Mouse (Mus musculus): ENCODE results near the gene Rrp9. TPM values are rescaled to one million over a fixed set of nuclear protein-coding genes. Genes with fewer than 3 reads are reported as not detected.

The Rrp9 gene
- polyA plus RNA-seq, 1 experiment, result 33.9 TPM

- Histone ChIP-seq H3K36me3 (ENCODE audit: control insufficient read depth, insufficient read depth, low read length) (no peaks in the 10 kb centered on the region), H3K27me3 (ENCODE audit: control insufficient read depth, insufficient read depth, low read length) (no peaks in the 10 kb centered on the region), H3K4me3 (ENCODE audit: extremely low read depth, insufficient read depth, insufficient read length) (no peak overlapping the region), H3K4me1 (ENCODE audit: control insufficient read depth, insufficient read depth, insufficient read length) (peaks cover 8% of the 10 kb centered on the region; the same call in 1 of the 2 replicates), H3K27ac (ENCODE audit: insufficient read depth, low read length) (no peak overlapping the region)
- TF ChIP-seq CTCF (IDR thresholded peaks at IDR 0.05; ENCODE audit: extremely low read depth, insufficient read depth, insufficient read length, insufficient replicate concordance) (no peak), POLR2A (IDR thresholded peaks at IDR 0.05; ENCODE audit: low read depth, low read length) (no peak)
- WGBS, result 85% methylated on average over 4 of the region's 4 CpGs
- DNase-seq (ENCODE audit: low read depth in 1 of 2, low spot score in 2 of 2), result no peak
Measured at GRCm38 (mm10) chr9:106444836-106445235, 30.9 kb upstream of the Rrp9 start.

DNA sequence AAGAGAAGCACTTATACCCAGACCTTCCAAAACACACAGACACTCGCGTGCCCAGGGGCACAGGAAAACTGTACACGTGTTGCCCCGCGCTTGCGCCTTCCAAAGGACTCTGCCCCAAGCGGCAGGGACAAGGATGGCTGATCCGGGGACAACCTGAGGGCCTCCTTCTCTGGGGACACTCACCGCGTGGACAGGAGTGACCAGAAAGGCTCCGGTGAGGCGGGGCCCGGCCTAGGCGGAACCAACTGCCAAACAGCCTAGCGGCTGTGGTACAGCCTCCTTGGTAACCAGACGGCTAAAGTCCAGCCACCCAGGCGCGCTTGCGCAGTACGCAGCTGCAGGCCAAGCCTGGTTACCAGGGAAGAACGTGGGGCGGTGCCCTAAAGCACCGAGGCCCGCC lies 28.4 kb upstream of the Rrp9 start, which contains the start of the genes Abhd14b and Abhd14a:
Abhd14b (plus strand) TSS at position 112 of the 400 bp plus-strand sequence.
Abhd14a (minus strand) TSS at position 331 of the 400 bp plus-strand sequence.
- peak; percentile 37 to 86 for DNase-seq (ENCODE audit: low read depth in 1 of 2, low spot score in 2 of 2)
- peak within 1 kb of the TSS; percentile 68 for H3K4me3 ChIP-seq (ENCODE audit: extremely low read depth, insufficient read depth, insufficient read length)
- WGBS, result under 1% methylated on average over 24 of the region's 24 CpGs
- no peaks in the 10 kb centered on the region for H3K36me3 ChIP-seq (ENCODE audit: control insufficient read depth, insufficient read depth, low read length)
- TF ChIP-seq CTCF (IDR thresholded peaks at IDR 0.05; ENCODE audit: extremely low read depth, insufficient read depth, insufficient read length, insufficient replicate concordance) (peak; percentile 20; the same call in 1 of the 2 replicates), POLR2A (IDR thresholded peaks at IDR 0.05; ENCODE audit: low read depth, low read length) (no peak)
- peaks cover 8% of the 10 kb centered on the region; the same call in 1 of the 2 replicates for H3K4me1 ChIP-seq (ENCODE audit: control insufficient read depth, insufficient read depth, insufficient read length)
- no peak within 1 kb of the TSS for H3K27ac ChIP-seq (ENCODE audit: insufficient read depth, low read length)
- no peaks in the 10 kb centered on the region for H3K27me3 ChIP-seq (ENCODE audit: control insufficient read depth, insufficient read depth, low read length)

DNA sequence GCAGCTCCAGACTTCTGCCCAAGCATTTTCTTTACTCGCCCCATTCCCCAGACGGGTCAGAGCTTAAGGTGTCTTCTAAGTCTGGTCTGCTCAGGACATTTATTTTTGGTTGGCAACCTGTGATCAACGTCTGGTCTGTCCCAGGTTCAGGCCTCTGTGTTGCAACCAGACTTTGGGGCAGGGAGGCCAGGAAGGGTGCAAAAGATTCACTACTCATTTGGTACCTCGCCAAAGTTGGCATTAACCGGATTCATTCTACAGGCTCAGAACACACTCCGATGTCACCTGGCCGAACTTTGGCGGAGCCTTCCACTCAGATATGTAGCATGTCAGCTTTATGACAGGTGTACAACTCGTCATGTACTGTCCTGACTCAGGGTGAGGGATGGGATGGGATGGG lies 27.8 kb upstream of the Rrp9 start:
- Histone ChIP-seq H3K4me3 (ENCODE audit: extremely low read depth, insufficient read depth, insufficient read length) (peak overlapping the region; percentile 7; the same call in 1 of the 2 replicates), H3K27ac (ENCODE audit: insufficient read depth, low read length) (no peak overlapping the region), H3K4me1 (ENCODE audit: control insufficient read depth, insufficient read depth, insufficient read length) (peaks cover 8% of the 10 kb centered on the region; the same call in 1 of the 2 replicates), H3K36me3 (ENCODE audit: control insufficient read depth, insufficient read depth, low read length) (no peaks in the 10 kb centered on the region), H3K27me3 (ENCODE audit: control insufficient read depth, insufficient read depth, low read length) (no peaks in the 10 kb centered on the region)
- no peak for TF ChIP-seq POLR2A (IDR thresholded peaks at IDR 0.05; ENCODE audit: low read depth, low read length)
- no peak for TF ChIP-seq CTCF (IDR thresholded peaks at IDR 0.05; ENCODE audit: extremely low read depth, insufficient read depth, insufficient read length, insufficient replicate concordance)
- no peak for DNase-seq (ENCODE audit: low read depth in 1 of 2, low spot score in 2 of 2)
- WGBS, result 36% methylated on average over 9 of the region's 9 CpGs

GRCm38 (mm10) chr9:106448498-106449031 lies 27.2 kb upstream of the Rrp9 start:
- H3K36me3 ChIP-seq (ENCODE audit: control insufficient read depth, insufficient read depth, low read length), result no peaks in the 10 kb centered on the region
- 2% methylated on average over 23 of the region's 23 CpGs for WGBS
- peak; percentile 36 to 68 for DNase-seq (ENCODE audit: low read depth in 1 of 2, low spot score in 2 of 2)
- H3K4me3 ChIP-seq (ENCODE audit: extremely low read depth, insufficient read depth, insufficient read length), result peak overlapping the region; percentile 68
- TF ChIP-seq POLR2A (IDR thresholded peaks at IDR 0.05; ENCODE audit: low read depth, low read length) (no peak), CTCF (IDR thresholded peaks at IDR 0.05; ENCODE audit: extremely low read depth, insufficient read depth, insufficient read length, insufficient replicate concordance) (peak; percentile 69)
- no peaks in the 10 kb centered on the region for H3K27me3 ChIP-seq (ENCODE audit: control insufficient read depth, insufficient read depth, low read length)
- peaks cover 8% of the 10 kb centered on the region; the same call in 1 of the 2 replicates for H3K4me1 ChIP-seq (ENCODE audit: control insufficient read depth, insufficient read depth, insufficient read length)
- peak overlapping the region; percentile 30; the same call in 1 of the 2 replicates for H3K27ac ChIP-seq (ENCODE audit: insufficient read depth, low read length)

- no peak overlapping the region for H3K27ac ChIP-seq (ENCODE audit: insufficient read depth, low read length)
- H3K36me3 ChIP-seq (ENCODE audit: control insufficient read depth, insufficient read depth, low read length), result no peaks in the 10 kb centered on the region
- H3K4me3 ChIP-seq (ENCODE audit: extremely low read depth, insufficient read depth, insufficient read length), result no peak overlapping the region
- no peaks in the 10 kb centered on the region for H3K27me3 ChIP-seq (ENCODE audit: control insufficient read depth, insufficient read depth, low read length)
- H3K4me1 ChIP-seq (ENCODE audit: control insufficient read depth, insufficient read depth, insufficient read length), result peaks cover 12% of the 10 kb centered on the region
- TF ChIP-seq POLR2A (IDR thresholded peaks at IDR 0.05; ENCODE audit: low read depth, low read length) (no peak), CTCF (IDR thresholded peaks at IDR 0.05; ENCODE audit: extremely low read depth, insufficient read depth, insufficient read length, insufficient replicate concordance) (no peak)
- DNase-seq (ENCODE audit: low read depth in 1 of 2, low spot score in 2 of 2), result no peak
- WGBS, result 93% methylated on average over 8 of the region's 8 CpGs
Measured at GRCm38 (mm10) chr9:106449947-106450346, 25.8 kb upstream of the Rrp9 start.

GRCm38 (mm10) chr9:106450661-106451060 lies 25.1 kb upstream of the Rrp9 start:
- Histone ChIP-seq H3K36me3 (ENCODE audit: control insufficient read depth, insufficient read depth, low read length) (no peaks in the 10 kb centered on the region), H3K27ac (ENCODE audit: insufficient read depth, low read length) (no peak overlapping the region), H3K4me3 (ENCODE audit: extremely low read depth, insufficient read depth, insufficient read length) (no peak overlapping the region), H3K27me3 (ENCODE audit: control insufficient read depth, insufficient read depth, low read length) (no peaks in the 10 kb centered on the region), H3K4me1 (ENCODE audit: control insufficient read depth, insufficient read depth, insufficient read length) (peaks cover 12% of the 10 kb centered on the region)
- WGBS, result 85% methylated on average over 9 of the region's 9 CpGs
- no peak for DNase-seq (ENCODE audit: low read depth in 1 of 2, low spot score in 2 of 2)
- TF ChIP-seq POLR2A (IDR thresholded peaks at IDR 0.05; ENCODE audit: low read depth, low read length) (no peak), CTCF (IDR thresholded peaks at IDR 0.05; ENCODE audit: extremely low read depth, insufficient read depth, insufficient read length, insufficient replicate concordance) (no peak)

- H3K4me1 ChIP-seq (ENCODE audit: control insufficient read depth, insufficient read depth, insufficient read length), result peaks cover 12% of the 10 kb centered on the region
- no peak for DNase-seq (ENCODE audit: low read depth in 1 of 2, low spot score in 2 of 2)
Measured at GRCm38 (mm10) chr9:106451298-106451697, 24.5 kb upstream of the Rrp9 start.

More at GRCm38 (mm10) chr9:106451298-106451697, 24.5 kb upstream of the Rrp9 start:
- Histone ChIP-seq H3K27me3 (ENCODE audit: control insufficient read depth, insufficient read depth, low read length) (no peaks in the 10 kb centered on the region), H3K27ac (ENCODE audit: insufficient read depth, low read length) (no peak overlapping the region), H3K4me3 (ENCODE audit: extremely low read depth, insufficient read depth, insufficient read length) (no peak overlapping the region), H3K36me3 (ENCODE audit: control insufficient read depth, insufficient read depth, low read length) (no peaks in the 10 kb centered on the region)
- TF ChIP-seq CTCF (IDR thresholded peaks at IDR 0.05; ENCODE audit: extremely low read depth, insufficient read depth, insufficient read length, insufficient replicate concordance) (no peak), POLR2A (IDR thresholded peaks at IDR 0.05; ENCODE audit: low read depth, low read length) (no peak)
- 93% methylated on average over 11 of the region's 11 CpGs for WGBS
